Mouse (Mus musculus) skeletal muscle tissue, adult 2 months (tissue): ENCODE results near the gene Ugcg.

Experiments used
- DNase-seq: peaks from one replicate; pipeline ENCODE4 v3.0.0-alpha.2; 2012; ENCODE audit warnings: low read depth, low spot score

Gene Ugcg

GRCm38 (mm10) chr4:59224889-59225288 is 35.8 kb downstream of the Ugcg start:
- peak; percentile 73 for DNase-seq

DNA sequence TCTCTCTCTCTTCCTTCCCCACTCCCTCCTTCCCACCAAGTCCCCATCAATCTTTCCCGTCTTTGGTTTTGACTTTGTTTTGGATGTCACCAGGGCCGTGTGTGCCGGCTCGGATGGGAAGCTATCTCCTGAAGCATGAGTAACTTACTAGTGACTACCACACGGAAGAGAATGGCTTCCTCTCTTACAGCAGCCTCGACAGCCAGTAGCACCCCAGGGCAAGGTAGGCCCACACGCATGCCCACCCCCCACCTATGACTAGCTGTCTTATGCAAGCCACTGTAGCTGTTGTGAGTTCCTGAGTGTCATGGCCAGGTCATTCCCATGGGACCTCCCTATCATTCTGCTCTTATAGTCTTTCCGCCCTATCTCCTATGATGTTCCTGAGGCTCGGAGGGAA is 38.0 kb downstream of the Ugcg start:
- no peak for DNase-seq

- no peak for DNase-seq
Measured at GRCm38 (mm10) chr4:59228951-59229350, 39.9 kb downstream of the Ugcg start.

GRCm38 (mm10) chr4:59231266-59232055 is 42.4 kb downstream of the Ugcg start:
- DNase-seq, result no peak

DNA sequence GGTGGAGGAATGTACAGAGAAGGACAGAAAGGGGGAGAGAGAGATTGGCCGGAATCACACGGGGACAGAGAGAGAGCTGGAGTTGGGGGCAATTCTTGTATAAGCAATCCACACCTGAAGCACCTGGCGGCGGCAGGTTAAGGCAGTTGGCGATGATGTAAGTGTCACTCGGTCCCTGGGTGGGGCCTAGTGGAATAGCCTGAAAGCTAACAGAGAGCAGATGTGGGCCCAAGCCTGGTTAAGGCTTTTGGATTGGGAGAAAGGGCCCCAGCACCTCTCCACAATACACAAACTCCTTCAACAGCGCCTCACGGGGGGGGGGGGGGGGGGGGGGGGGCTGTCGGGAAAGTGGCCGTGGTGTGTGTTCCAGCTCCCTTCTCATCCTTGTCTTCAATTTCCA is 45.0 kb downstream of the Ugcg start:
- no peak for DNase-seq

DNA sequence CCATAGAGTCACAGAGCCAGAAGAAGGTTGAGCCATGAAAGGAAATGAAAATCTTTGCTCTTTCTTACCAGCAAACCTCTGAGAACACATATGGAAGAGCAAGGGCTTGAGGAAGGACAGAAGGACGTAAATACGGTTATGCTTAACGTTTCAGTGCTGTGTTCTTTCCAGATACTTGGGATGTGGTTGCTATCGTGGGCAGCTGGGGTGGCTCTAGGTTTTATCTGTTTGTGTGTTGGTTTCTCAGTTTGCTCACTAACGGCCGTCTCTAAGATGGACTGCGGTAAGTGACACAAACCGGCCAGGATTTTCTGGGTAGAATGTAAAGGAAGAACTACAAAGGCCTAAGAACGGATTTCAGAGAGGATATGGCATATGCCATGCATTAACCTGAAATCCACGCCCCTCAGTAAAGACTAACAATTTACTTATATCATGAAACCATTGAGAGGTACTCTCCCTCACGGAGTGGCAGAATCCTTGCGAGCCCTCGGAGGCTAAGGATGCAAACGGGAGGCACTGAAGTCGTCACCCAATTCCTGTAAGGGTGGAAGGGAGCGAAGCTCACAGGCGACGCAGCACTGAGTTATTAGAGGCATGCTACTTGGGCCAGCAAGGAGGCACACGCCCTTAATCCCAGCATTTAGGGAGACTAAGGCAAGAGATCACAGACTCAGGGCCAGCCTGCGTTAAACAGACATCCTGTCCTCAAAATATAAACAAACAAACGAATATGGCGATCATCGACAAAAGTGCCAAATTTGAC is 45.6 kb downstream of the Ugcg start:
- no peak for DNase-seq

DNA sequence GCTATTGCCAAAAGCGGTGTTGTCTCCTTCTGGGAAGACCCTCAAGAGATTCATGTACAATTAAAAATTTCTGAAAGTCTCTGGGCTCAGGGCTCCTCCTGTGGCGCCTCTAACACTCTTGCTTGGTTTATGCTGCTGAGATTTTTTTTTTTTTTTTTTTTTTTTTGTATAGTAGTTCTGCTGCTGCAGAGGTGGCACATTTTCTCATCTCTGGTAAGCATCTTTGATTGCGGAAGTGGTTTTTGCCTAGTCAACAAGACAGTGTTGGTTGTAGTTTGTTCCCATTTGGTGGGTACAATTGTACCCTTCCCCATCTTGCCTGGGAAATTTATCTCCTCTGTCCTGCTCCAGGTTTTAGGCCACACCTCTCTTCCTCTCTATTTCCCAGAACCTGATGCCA is 47.3 kb downstream of the Ugcg start:
- no peak for DNase-seq

GRCm38 (mm10) chr4:59238641-59239311 is 49.7 kb downstream of the Ugcg start:
- peak; percentile 56 for DNase-seq

- DNase-seq, result peak; percentile 26
Measured at GRCm38 (mm10) chr4:59239312-59239728, 50.3 kb downstream of the Ugcg start.

- no peak for DNase-seq
Measured at GRCm38 (mm10) chr4:59240160-59240559, 51.1 kb downstream of the Ugcg start.

DNA sequence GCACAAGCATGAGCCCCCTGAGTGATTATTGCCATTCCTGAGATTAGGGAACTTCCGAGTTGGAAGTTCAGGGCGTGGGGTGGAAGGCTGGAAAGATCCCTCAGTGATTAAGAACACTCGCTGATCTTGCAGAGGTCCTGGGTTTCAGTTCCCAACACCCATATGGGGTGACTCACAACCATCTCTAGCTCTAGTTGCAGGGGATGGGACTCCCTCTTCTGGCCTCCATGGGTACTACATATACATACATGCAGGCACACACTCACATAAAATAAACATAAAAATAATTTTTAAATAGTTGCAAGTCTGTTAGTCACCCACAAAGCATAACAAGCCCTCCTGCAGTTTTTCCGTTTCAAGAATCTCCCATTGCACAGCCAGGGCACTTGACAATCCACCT is 52.0 kb downstream of the Ugcg start:
- DNase-seq, result no peak

- no peak for DNase-seq
Measured at GRCm38 (mm10) chr4:59242221-59242620, 53.2 kb downstream of the Ugcg start.

GRCm38 (mm10) chr4:59243802-59244493 is 54.9 kb downstream of the Ugcg start:
- DNase-seq, result no peak

GRCm38 (mm10) chr4:59244791-59245555 is 55.9 kb downstream of the Ugcg start:
- no peak for DNase-seq

DNA sequence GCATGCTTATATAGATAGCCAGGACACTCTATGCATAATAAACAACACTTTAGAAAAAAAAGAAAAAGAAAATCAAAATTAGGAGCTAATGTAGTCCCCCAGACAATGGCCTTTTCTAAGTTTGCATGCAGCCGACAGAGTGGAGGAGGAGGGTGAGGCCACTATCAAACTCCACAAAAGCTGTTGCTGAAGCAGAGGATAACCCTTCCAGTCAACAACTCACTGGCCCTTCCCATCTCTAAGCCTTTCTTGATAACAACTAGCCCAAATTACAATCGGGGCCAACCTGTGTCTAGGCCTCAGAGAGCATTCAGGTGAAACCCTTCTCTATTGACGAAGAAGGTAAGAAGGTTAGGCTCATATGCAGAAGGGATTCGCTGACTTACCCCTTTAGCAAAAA is 56.7 kb downstream of the Ugcg start:
- no peak for DNase-seq

DNA sequence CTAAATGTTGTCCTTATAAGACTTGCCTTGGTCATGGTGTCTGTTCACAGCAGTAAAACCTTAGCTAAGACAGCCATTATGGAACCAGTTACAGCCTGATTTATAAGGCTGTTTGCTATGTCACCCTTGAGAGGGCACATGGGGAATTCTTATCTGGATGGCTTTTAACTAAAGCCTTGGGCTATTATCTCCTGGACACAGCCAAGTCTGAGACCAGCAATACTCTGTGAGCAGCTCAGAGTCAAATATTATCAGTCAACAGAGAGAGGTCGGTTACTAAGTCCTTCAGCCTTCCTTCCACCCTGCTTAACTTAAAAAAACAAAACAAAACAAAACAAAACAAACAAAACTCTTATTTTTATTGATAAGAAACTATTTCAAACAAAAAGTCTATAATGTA is 58.5 kb downstream of the Ugcg start:
- DNase-seq, result no peak

DNA sequence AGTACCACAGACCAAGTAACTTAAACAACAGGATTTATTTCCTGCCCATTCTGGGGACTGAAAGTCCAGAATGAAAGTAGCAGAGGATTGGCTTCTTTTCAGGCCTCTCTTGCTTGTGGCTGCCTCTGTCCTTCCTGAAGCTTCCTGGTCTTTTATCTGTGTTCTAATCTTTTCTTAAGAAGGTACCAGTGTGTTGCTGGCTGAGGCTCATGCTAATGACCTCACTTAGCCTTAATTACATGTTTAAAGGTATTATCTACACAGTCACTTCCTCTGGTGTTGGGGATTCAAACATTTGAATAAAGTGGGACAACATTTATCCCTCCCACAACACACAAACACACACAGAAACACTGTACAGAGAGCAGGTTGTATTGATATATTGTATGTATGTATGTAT is 59.0 kb downstream of the Ugcg start:
- DNase-seq, result no peak

- DNase-seq, result no peak
Measured at GRCm38 (mm10) chr4:59252386-59253054, 63.5 kb downstream of the Ugcg start.

GRCm38 (mm10) chr4:59253055-59253434 is 64.0 kb downstream of the Ugcg start:
- DNase-seq, result no peak

DNA sequence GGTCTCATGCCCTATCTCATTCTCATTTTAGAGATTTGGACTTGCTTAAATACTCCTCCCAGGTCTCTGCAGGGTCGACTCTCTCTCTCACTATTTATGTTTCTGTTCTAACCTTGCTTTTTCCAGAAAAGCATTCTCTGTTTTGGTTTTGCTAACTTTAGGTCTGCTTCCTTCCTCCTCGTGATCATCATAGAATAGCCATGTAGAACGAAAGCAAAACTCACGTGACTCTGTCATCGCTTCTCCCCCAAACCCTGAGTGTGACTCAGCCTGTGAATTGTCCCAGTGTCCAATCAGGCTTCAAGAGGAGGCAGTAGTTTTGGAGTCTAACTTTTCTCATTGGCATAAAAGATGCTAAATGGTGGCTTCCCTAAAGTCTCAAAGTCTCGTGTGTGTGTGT is 65.3 kb downstream of the Ugcg start:
- no peak for DNase-seq

GRCm38 (mm10) chr4:59255988-59256387 is 66.9 kb downstream of the Ugcg start:
- DNase-seq, result no peak
